Mouse (Mus musculus): Measurements from ENCODE around the gene Aoc1. TPM values are rescaled to one million over a fixed set of nuclear protein-coding genes. Genes with fewer than 3 reads are reported as not detected.
A peak's percentile ranks its signal among the peaks of the same experiment; 100 is the strongest.
"Not testable (repeated sequence)": the region's sequence is repeated elsewhere in the genome, so short reads cannot be mapped to it uniquely, and the experiment has no call there.

Aoc1 gene
- polyA plus RNA-seq, 1 experiment from 2014 or later, result 0.08 TPM

GRCm38 (mm10) chr6:48864181-48864580 is 8.5 kb upstream of the Aoc1 start:
- 61% methylated on average over 3 of the region's 3 CpGs for WGBS
- no peak for DNase-seq (ENCODE audit: low spot score)
- H3K27me3 ChIP-seq (replicated peaks; ENCODE audit: control insufficient read depth, insufficient read depth, low read length), result no peaks in the 10 kb centered on the region

GRCm38 (mm10) chr6:48864723-48865122 is 8.0 kb upstream of the Aoc1 start:
- Histone ChIP-seq H3K27me3 (replicated peaks; ENCODE audit: control insufficient read depth, insufficient read depth, low read length) (no peaks in the 10 kb centered on the region), H3K4me3 (ENCODE audit: low read depth, low read length) (no peak overlapping the region), H3K4me1 (ENCODE audit: control insufficient read depth, insufficient read depth, low read length) (no peaks in the 10 kb centered on the region), H3K4me2 (ENCODE audit: low read depth, low read length) (no peak overlapping the region), H3K9me3 (ENCODE audit: control insufficient read depth, low read length) (no peaks in the 10 kb centered on the region), H3K27ac (replicated peaks; ENCODE audit: low read depth, low read length) (no peak overlapping the region), H3K36me3 (ENCODE audit: control insufficient read depth, insufficient read depth, low read length) (no peaks in the 10 kb centered on the region), H3K9ac (ENCODE audit: low read depth, low read length) (no peak overlapping the region)
- 63% methylated on average over 3 of the region's 3 CpGs for WGBS
- DNase-seq (ENCODE audit: low spot score) (no peak), ATAC-seq (ENCODE audit: low read depth) (no peak)

More at GRCm38 (mm10) chr6:48864181-48864580, 8.5 kb upstream of the Aoc1 start:
- no peak overlapping the region for H3K27ac ChIP-seq (replicated peaks; ENCODE audit: low read depth, low read length)
- H3K9ac ChIP-seq (ENCODE audit: low read depth, low read length), result no peak overlapping the region
- H3K4me2 ChIP-seq (ENCODE audit: low read depth, low read length), result no peak overlapping the region
- H3K4me1 ChIP-seq (ENCODE audit: control insufficient read depth, insufficient read depth, low read length), result no peaks in the 10 kb centered on the region
- ATAC-seq (ENCODE audit: low read depth), result no peak
- no peaks in the 10 kb centered on the region for H3K9me3 ChIP-seq (ENCODE audit: control insufficient read depth, low read length)
- H3K4me3 ChIP-seq (ENCODE audit: low read depth, low read length), result no peak overlapping the region
- no peaks in the 10 kb centered on the region for H3K36me3 ChIP-seq (ENCODE audit: control insufficient read depth, insufficient read depth, low read length)

GRCm38 (mm10) chr6:48865152-48865745 is 7.4 kb upstream of the Aoc1 start:
- Histone ChIP-seq H3K36me3 (ENCODE audit: control insufficient read depth, insufficient read depth, low read length) (no peaks in the 10 kb centered on the region), H3K4me1 (ENCODE audit: control insufficient read depth, insufficient read depth, low read length) (no peaks in the 10 kb centered on the region), H3K4me2 (ENCODE audit: low read depth, low read length) (no peak overlapping the region), H3K27me3 (replicated peaks; ENCODE audit: control insufficient read depth, insufficient read depth, low read length) (no peaks in the 10 kb centered on the region), H3K4me3 (ENCODE audit: low read depth, low read length) (no peak overlapping the region), H3K9ac (ENCODE audit: low read depth, low read length) (no peak overlapping the region), H3K27ac (replicated peaks; ENCODE audit: low read depth, low read length) (no peak overlapping the region), H3K9me3 (ENCODE audit: control insufficient read depth, low read length) (no peaks in the 10 kb centered on the region)
- no peak for ATAC-seq (ENCODE audit: low read depth)
- DNase-seq (ENCODE audit: low spot score), result no peak
- 96% methylated on average over 1 of the region's 1 CpGs for WGBS

- not testable (repeated sequence) for H3K36me3 ChIP-seq (ENCODE audit: control insufficient read depth, insufficient read depth, low read length); H3K4me1 ChIP-seq (ENCODE audit: control insufficient read depth, insufficient read depth, low read length); H3K9me3 ChIP-seq (ENCODE audit: control insufficient read depth, low read length); H3K4me2 ChIP-seq (ENCODE audit: low read depth, low read length); ATAC-seq (ENCODE audit: low read depth); DNase-seq (ENCODE audit: low spot score); H3K9ac ChIP-seq (ENCODE audit: low read depth, low read length); H3K27me3 ChIP-seq (replicated peaks; ENCODE audit: control insufficient read depth, insufficient read depth, low read length); H3K27ac ChIP-seq (replicated peaks; ENCODE audit: low read depth, low read length); H3K4me3 ChIP-seq (ENCODE audit: low read depth, low read length)
- 20% methylated on average over 1 of the region's 1 CpGs for WGBS
These were observed 6.2 kb upstream of the Aoc1 start for GRCm38 (mm10) chr6:48866355-48866950.

GRCm38 (mm10) chr6:48867158-48867557 is 5.5 kb upstream of the Aoc1 start:
- DNase-seq (ENCODE audit: low spot score), result no peak
- Histone ChIP-seq H3K4me1 (ENCODE audit: control insufficient read depth, insufficient read depth, low read length) (no peaks in the 10 kb centered on the region), H3K4me3 (ENCODE audit: low read depth, low read length) (no peak overlapping the region), H3K9ac (ENCODE audit: low read depth, low read length) (no peak overlapping the region), H3K9me3 (ENCODE audit: control insufficient read depth, low read length) (no peaks in the 10 kb centered on the region), H3K36me3 (ENCODE audit: control insufficient read depth, insufficient read depth, low read length) (no peaks in the 10 kb centered on the region), H3K27me3 (replicated peaks; ENCODE audit: control insufficient read depth, insufficient read depth, low read length) (no peaks in the 10 kb centered on the region), H3K27ac (replicated peaks; ENCODE audit: low read depth, low read length) (no peak overlapping the region), H3K4me2 (ENCODE audit: low read depth, low read length) (no peak overlapping the region)
- ATAC-seq (ENCODE audit: low read depth), result no peak
- 66% methylated on average over 4 of the region's 4 CpGs for WGBS

GRCm38 (mm10) chr6:48869774-48870173 is 2.9 kb upstream of the Aoc1 start:
- Histone ChIP-seq H3K4me3 (ENCODE audit: low read depth, low read length) (no peak overlapping the region), H3K27ac (replicated peaks; ENCODE audit: low read depth, low read length) (no peak overlapping the region), H3K27me3 (replicated peaks; ENCODE audit: control insufficient read depth, insufficient read depth, low read length) (no peaks in the 10 kb centered on the region), H3K9ac (ENCODE audit: low read depth, low read length) (no peak overlapping the region), H3K4me2 (ENCODE audit: low read depth, low read length) (no peak overlapping the region), H3K36me3 (ENCODE audit: control insufficient read depth, insufficient read depth, low read length) (no peaks in the 10 kb centered on the region), H3K4me1 (ENCODE audit: control insufficient read depth, insufficient read depth, low read length) (no peaks in the 10 kb centered on the region), H3K9me3 (ENCODE audit: control insufficient read depth, low read length) (no peaks in the 10 kb centered on the region)
- ATAC-seq (ENCODE audit: low read depth) (no peak), DNase-seq (ENCODE audit: low spot score) (no peak)
- WGBS, result 85% methylated on average over 2 of the region's 2 CpGs

GRCm38 (mm10) chr6:48874576-48874975 is 1.9 kb downstream of the Aoc1 start:
- no peak overlapping the region for H3K9ac ChIP-seq (ENCODE audit: low read depth, low read length)
- WGBS, result 79% methylated on average over 4 of the region's 4 CpGs
- no peaks in the 10 kb centered on the region for H3K27me3 ChIP-seq (replicated peaks; ENCODE audit: control insufficient read depth, insufficient read depth, low read length)
- ATAC-seq (ENCODE audit: low read depth) (no peak), DNase-seq (ENCODE audit: low spot score) (no peak)
- no peaks in the 10 kb centered on the region for H3K4me1 ChIP-seq (ENCODE audit: control insufficient read depth, insufficient read depth, low read length)
- H3K4me3 ChIP-seq (ENCODE audit: low read depth, low read length), result no peak overlapping the region
- H3K36me3 ChIP-seq (ENCODE audit: control insufficient read depth, insufficient read depth, low read length), result no peaks in the 10 kb centered on the region
- no peaks in the 10 kb centered on the region for H3K9me3 ChIP-seq (ENCODE audit: control insufficient read depth, low read length)
- H3K27ac ChIP-seq (replicated peaks; ENCODE audit: low read depth, low read length), result no peak overlapping the region
- H3K4me2 ChIP-seq (ENCODE audit: low read depth, low read length), result no peak overlapping the region

DNA sequence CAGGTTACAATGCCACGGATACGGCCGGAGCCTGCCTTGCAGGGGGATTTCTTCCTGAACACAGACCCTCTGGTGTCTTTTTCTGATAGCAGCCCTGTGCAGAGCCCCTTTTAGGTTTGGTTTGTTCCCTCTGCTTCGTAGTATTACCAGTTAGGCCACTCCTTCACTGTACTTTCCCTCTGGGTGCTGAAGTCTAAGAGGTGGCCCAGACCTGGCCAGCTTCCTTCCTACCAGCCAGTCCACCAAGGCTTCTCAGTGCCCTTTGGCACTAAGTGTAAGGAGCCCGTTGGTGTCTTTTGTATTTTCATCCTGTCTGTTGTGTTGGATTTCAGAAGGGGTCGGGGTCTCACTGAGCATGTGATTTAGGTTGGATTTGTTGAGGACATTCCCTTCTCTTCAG is 2.8 kb downstream of the Aoc1 start:
- WGBS, result 82% methylated on average over 6 of the region's 6 CpGs
- no peak for ATAC-seq (ENCODE audit: low read depth)
- H3K4me2 ChIP-seq (ENCODE audit: low read depth, low read length), result no peak overlapping the region

GRCm38 (mm10) chr6:48876510-48877135 is 3.9 kb downstream of the Aoc1 start:
- Histone ChIP-seq H3K4me1 (ENCODE audit: control insufficient read depth, insufficient read depth, low read length) (no peaks in the 10 kb centered on the region), H3K4me3 (ENCODE audit: low read depth, low read length) (no peak overlapping the region), H3K27me3 (replicated peaks; ENCODE audit: control insufficient read depth, insufficient read depth, low read length) (no peaks in the 10 kb centered on the region), H3K9ac (ENCODE audit: low read depth, low read length) (no peak overlapping the region), H3K9me3 (ENCODE audit: control insufficient read depth, low read length) (no peaks in the 10 kb centered on the region), H3K4me2 (ENCODE audit: low read depth, low read length) (no peak overlapping the region), H3K36me3 (ENCODE audit: control insufficient read depth, insufficient read depth, low read length) (no peaks in the 10 kb centered on the region), H3K27ac (replicated peaks; ENCODE audit: low read depth, low read length) (no peak overlapping the region)
- WGBS, result 51% methylated on average over 5 of the region's 5 CpGs
- ATAC-seq (ENCODE audit: low read depth), result no peak
- DNase-seq (ENCODE audit: low spot score), result peak; percentile 17

More for the DNA sequence above, 2.8 kb downstream of the Aoc1 start:
- Histone ChIP-seq H3K27ac (replicated peaks; ENCODE audit: low read depth, low read length) (no peak overlapping the region), H3K9ac (ENCODE audit: low read depth, low read length) (no peak overlapping the region), H3K36me3 (ENCODE audit: control insufficient read depth, insufficient read depth, low read length) (no peaks in the 10 kb centered on the region), H3K9me3 (ENCODE audit: control insufficient read depth, low read length) (no peaks in the 10 kb centered on the region), H3K4me1 (ENCODE audit: control insufficient read depth, insufficient read depth, low read length) (no peaks in the 10 kb centered on the region), H3K27me3 (replicated peaks; ENCODE audit: control insufficient read depth, insufficient read depth, low read length) (no peaks in the 10 kb centered on the region), H3K4me3 (ENCODE audit: low read depth, low read length) (no peak overlapping the region)
- no peak for DNase-seq (ENCODE audit: low spot score)
